Mouse (Mus musculus): ENCODE results near the gene Lag3.

DNA sequence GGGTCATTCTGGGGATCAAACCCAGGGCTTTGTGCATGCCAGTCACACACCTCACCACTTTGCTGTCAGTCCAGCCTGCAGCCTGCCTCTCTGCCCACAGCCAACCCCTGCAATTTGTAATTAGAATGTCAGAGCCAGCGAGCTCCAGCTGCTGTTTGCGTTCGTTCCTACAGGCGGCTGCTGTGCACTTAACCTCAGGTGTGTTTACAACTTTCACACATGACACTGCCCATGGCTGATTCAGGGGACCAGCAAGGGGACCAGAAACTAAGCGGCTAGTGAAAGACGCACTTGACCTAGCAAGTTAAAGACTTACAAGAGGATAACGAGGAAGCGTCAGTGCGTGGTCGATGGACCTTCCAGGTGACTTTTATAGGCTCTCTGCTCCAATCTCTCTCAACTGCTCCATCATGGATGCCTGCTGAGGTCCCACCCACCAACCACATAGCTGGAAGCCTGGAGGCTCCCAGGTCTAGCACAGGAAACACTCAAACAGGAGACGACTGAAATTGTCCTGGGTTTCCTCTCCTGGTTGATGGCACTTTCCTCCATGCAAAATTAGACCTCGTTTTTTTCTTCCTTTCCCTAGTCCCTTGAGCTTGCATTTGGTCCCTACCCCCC lies 13.8 kb upstream of the Lag3 start:
- no peak for TF ChIP-seq CTCF (IDR thresholded peaks at IDR 0.05; ENCODE audit: borderline replicate concordance, insufficient read depth, low read depth, low read length)
- TF ChIP-seq POLR2A (IDR thresholded peaks at IDR 0.05; ENCODE audit: borderline replicate concordance, insufficient read depth, low read length): no peak

Measured in cerebellum, adult 2 months (tissue).